Mouse (Mus musculus) forebrain, embryonic 16.5 days (tissue): ENCODE results near the gene Antxr1. TPM values are rescaled to one million over a fixed set of nuclear protein-coding genes. Genes with fewer than 3 reads are reported as not detected.

ENCODE experiments used
- ATAC-seq: fragments of 200-750 bp; cut with Nextera tagmentation; 2 replicates; pipeline ENCODE4 v1.8.0; 2017; ENCODE audit warnings: mild to moderate bottlenecking, moderate library complexity
- H3K27ac ChIP-seq: fragments of 300-500 bp; sonication (generic); 2 replicates; pipeline ENCODE4 v1.5.1; 2014; ENCODE audit warnings: low read length, control low read depth
- H3K27me3 ChIP-seq: fragments of 300-500 bp; sonication (generic); replicated peaks from 2 replicates; pipeline ENCODE4 v1.6.1; 2014; ENCODE audit warnings: low read length; ENCODE audit not compliant: control insufficient read depth, insufficient read depth
- H3K36me3 ChIP-seq: fragments of 300-500 bp; sonication (generic); 2 replicates; pipeline ENCODE4 v1.6.1; 2014; ENCODE audit not compliant: control insufficient read depth, insufficient read depth
- H3K4me1 ChIP-seq: fragments of 300-500 bp; sonication (generic); replicated peaks from 2 replicates; pipeline ENCODE4 v1.6.1; 2014; ENCODE audit warnings: low read length; ENCODE audit not compliant: control insufficient read depth, insufficient read depth
- H3K4me2 ChIP-seq: fragments of 300-500 bp; sonication (generic); 2 replicates; pipeline ENCODE4 v1.6.1; 2014; ENCODE audit warnings: mild to moderate bottlenecking, low read length, control low read depth
- H3K4me3 ChIP-seq: fragments of 300-500 bp; sonication (generic); replicated peaks from 2 replicates; pipeline ENCODE4 v1.5.1; 2014; ENCODE audit warnings: mild to moderate bottlenecking, low read length, control low read depth
- H3K9ac ChIP-seq: fragments of 300-500 bp; sonication (generic); replicated peaks from 2 replicates; pipeline ENCODE4 v1.6.1; 2014; ENCODE audit warnings: low read depth, low read length, control low read depth
- H3K9me3 ChIP-seq: fragments of 300-500 bp; sonication (generic); 2 replicates; pipeline ENCODE4 v1.6.1; 2016; ENCODE audit warnings: low read length; ENCODE audit not compliant: control insufficient read depth
- WGBS: fragments of 180-500 bp; shearing (Covaris S2); extraction: QIAGEN DNeasy Blood & Tissue Kit; methylation state at CpG from one replicate; pipeline ENCODE4 v1.1.7; 2014; 5-methylcytosine and 5-hydroxymethylcytosine counted together
- polyA plus RNA-seq: library from polyadenylated mRNA; unstranded; fragments of >200 nt; fragmentation: Nextera tagmentation; extraction: Ambion mirVana; gene quantifications from 2 replicates; pipeline ENCODE4 v1.2.1, GENCODE M21; 2015

The Antxr1 gene
- polyA plus RNA-seq, 1 experiment from 2014 or later, result 3.1 TPM

- Histone ChIP-seq H3K27me3 (no peaks in the 10 kb centered on the region), H3K4me1 (0 out of 2 replicates have a peak, but pooled peaks cover 2% of the 10 kb centered on the region), H3K9me3 (no peaks in the 10 kb centered on the region), H3K27ac (no peak overlapping the region), H3K4me2 (no peak overlapping the region), H3K4me3 (no peak overlapping the region), H3K36me3 (no peaks in the 10 kb centered on the region), H3K9ac (no peak overlapping the region)
- WGBS, result 79% methylated on average over 13 of the region's 13 CpGs
- no peak for ATAC-seq
These were observed 116.3 kb downstream of the Antxr1 start for GRCm38 (mm10) chr6:87219061-87219992.

- H3K9me3 ChIP-seq, result no peaks in the 10 kb centered on the region
- WGBS, result 60% methylated on average over 2 of the region's 2 CpGs
- no peak overlapping the region for H3K9ac ChIP-seq
- no peaks in the 10 kb centered on the region for H3K36me3 ChIP-seq
- no peaks in the 10 kb centered on the region for H3K4me1 ChIP-seq
- H3K4me2 ChIP-seq, result no peak overlapping the region
- H3K27me3 ChIP-seq, result no peaks in the 10 kb centered on the region
- H3K27ac ChIP-seq, result no peak overlapping the region
- no peak overlapping the region for H3K4me3 ChIP-seq
- ATAC-seq, result no peak
These were observed 119.5 kb downstream of the Antxr1 start for GRCm38 (mm10) chr6:87216114-87216591.

GRCm38 (mm10) chr6:87213262-87213661, 122.4 kb downstream of the Antxr1 start:
- WGBS, result 88% methylated on average over 7 of the region's 7 CpGs
- Histone ChIP-seq H3K4me3 (no peak overlapping the region), H3K9ac (no peak overlapping the region), H3K9me3 (no peaks in the 10 kb centered on the region), H3K27me3 (no peaks in the 10 kb centered on the region), H3K36me3 (no peaks in the 10 kb centered on the region), H3K4me1 (no peaks in the 10 kb centered on the region), H3K27ac (no peak overlapping the region), H3K4me2 (no peak overlapping the region)
- ATAC-seq, result no peak

- Histone ChIP-seq H3K27me3 (no peaks in the 10 kb centered on the region), H3K27ac (no peak overlapping the region), H3K9ac (no peak overlapping the region), H3K4me3 (no peak overlapping the region), H3K36me3 (no peaks in the 10 kb centered on the region), H3K4me2 (no peak overlapping the region), H3K4me1 (no peaks in the 10 kb centered on the region), H3K9me3 (no peaks in the 10 kb centered on the region)
- ATAC-seq, result no peak
- WGBS, result 84% methylated on average over 3 of the region's 3 CpGs
These were observed 124.1 kb downstream of the Antxr1 start for GRCm38 (mm10) chr6:87211551-87211950.

- no peaks in the 10 kb centered on the region for H3K36me3 ChIP-seq
- H3K27me3 ChIP-seq, result no peaks in the 10 kb centered on the region
- no peak overlapping the region for H3K4me2 ChIP-seq
- no peak for ATAC-seq
- H3K4me1 ChIP-seq, result peaks cover 6% of the 10 kb centered on the region
- 72% methylated on average over 13 of the region's 13 CpGs for WGBS
- H3K27ac ChIP-seq, result no peak overlapping the region
- H3K9me3 ChIP-seq, result no peaks in the 10 kb centered on the region
- no peak overlapping the region for H3K4me3 ChIP-seq
- H3K9ac ChIP-seq, result no peak overlapping the region
These were observed 128.1 kb downstream of the Antxr1 start for GRCm38 (mm10) chr6:87207373-87207982.

GRCm38 (mm10) chr6:87206790-87207189, 128.8 kb downstream of the Antxr1 start:
- 62% methylated on average over 4 of the region's 4 CpGs for WGBS
- Histone ChIP-seq H3K9me3 (no peaks in the 10 kb centered on the region), H3K4me1 (peaks cover 6% of the 10 kb centered on the region), H3K36me3 (no peaks in the 10 kb centered on the region), H3K9ac (no peak overlapping the region), H3K27me3 (no peaks in the 10 kb centered on the region), H3K4me2 (no peak overlapping the region), H3K4me3 (no peak overlapping the region), H3K27ac (no peak overlapping the region)
- no peak for ATAC-seq

GRCm38 (mm10) chr6:87203467-87203866, 132.2 kb downstream of the Antxr1 start:
- ATAC-seq, result peak; percentile 57; the same call in 1 of the 2 replicates
- Histone ChIP-seq H3K36me3 (no peaks in the 10 kb centered on the region), H3K9me3 (no peaks in the 10 kb centered on the region), H3K4me1 (peaks cover 6% of the 10 kb centered on the region), H3K27ac (no peak overlapping the region), H3K9ac (no peak overlapping the region), H3K27me3 (no peaks in the 10 kb centered on the region), H3K4me3 (no peak overlapping the region), H3K4me2 (no peak overlapping the region)
- WGBS, result 60% methylated on average over 4 of the region's 4 CpGs

- no peak overlapping the region for H3K4me3 ChIP-seq
- WGBS, result 75% methylated on average over 2 of the region's 2 CpGs
- no peaks in the 10 kb centered on the region for H3K27me3 ChIP-seq
- H3K4me1 ChIP-seq, result peaks cover 6% of the 10 kb centered on the region
- H3K4me2 ChIP-seq, result no peak overlapping the region
- H3K9me3 ChIP-seq, result no peaks in the 10 kb centered on the region
- no peak overlapping the region for H3K9ac ChIP-seq
- H3K36me3 ChIP-seq, result no peaks in the 10 kb centered on the region
- no peak for ATAC-seq
- H3K27ac ChIP-seq, result no peak overlapping the region
These were observed 132.6 kb downstream of the Antxr1 start for GRCm38 (mm10) chr6:87203065-87203464.

GRCm38 (mm10) chr6:87202048-87202605, 133.5 kb downstream of the Antxr1 start:
- ATAC-seq, result no peak
- no peaks in the 10 kb centered on the region for H3K27me3 ChIP-seq
- H3K36me3 ChIP-seq, result no peaks in the 10 kb centered on the region
- H3K9ac ChIP-seq, result no peak overlapping the region
- WGBS, result 92% methylated on average over 13 of the region's 13 CpGs
- H3K4me2 ChIP-seq, result no peak overlapping the region
- no peaks in the 10 kb centered on the region for H3K9me3 ChIP-seq
- H3K4me3 ChIP-seq, result no peak overlapping the region
- no peak overlapping the region for H3K27ac ChIP-seq
- peaks cover 6% of the 10 kb centered on the region for H3K4me1 ChIP-seq
